Mouse (Mus musculus): ENCODE measurements around the gene Baiap3.

Gene Baiap3

DNA sequence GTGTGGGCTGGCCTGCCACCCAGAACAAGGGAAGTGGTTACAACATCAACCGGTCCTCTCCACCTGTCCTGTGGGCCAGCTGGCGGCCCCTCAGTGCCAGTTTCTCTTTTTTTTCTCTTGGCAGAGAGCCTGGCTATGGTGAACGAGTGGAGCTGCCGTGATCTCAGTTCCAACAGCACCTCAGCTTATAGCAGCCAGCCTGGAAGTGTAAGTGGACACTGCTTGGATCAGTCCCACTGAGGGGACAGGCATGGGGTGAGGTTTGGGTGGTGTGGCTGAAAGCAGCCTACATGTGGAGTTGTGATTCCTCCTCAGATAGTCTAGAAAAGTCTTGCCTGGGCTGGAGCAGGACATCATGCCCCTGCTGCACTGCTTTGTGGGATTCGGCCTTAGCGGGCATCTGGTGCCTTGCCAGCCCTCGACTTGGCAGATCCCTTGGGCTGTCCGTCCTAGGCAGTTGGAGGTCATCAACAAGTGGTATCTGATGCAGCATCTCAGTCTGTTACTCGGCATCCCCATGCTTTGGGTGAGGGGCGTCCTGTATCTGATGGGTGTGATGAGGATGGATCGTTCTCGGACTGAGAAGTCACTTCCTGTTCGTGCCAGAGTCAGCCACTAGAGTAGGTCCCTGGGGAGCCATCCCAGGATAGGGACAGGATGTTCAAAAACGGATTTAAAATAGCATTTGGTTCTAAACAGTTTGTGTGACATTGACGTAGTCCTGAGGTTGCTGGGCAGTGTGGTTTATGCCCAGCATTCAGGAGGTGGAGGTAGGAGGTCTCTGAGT, 45.3 kb downstream of the Baiap3 start:
- DNase-seq (ENCODE audit: low read depth, low spot score): peak; percentile 82

DNA sequence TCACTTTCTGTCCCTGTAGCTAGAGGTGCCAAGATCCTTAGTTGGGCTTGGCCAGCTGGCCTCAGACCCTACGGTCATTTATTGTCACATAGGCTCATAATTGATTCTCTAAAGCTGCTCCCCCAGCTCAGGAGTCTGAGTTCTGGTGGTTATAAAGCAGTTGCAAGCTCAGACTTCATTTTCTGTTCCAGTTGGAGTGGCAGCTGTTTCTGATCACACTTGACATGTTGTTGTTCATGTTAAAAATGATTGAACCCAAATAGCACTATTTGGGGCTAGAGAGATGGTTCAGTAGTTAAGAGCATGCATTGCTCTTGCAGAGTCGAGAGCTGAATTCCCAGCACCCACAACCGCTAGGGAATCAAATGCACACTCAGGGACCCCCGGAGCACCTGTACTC, 46.2 kb downstream of the Baiap3 start:
- no peak for DNase-seq (ENCODE audit: low read depth, low spot score)

DNA sequence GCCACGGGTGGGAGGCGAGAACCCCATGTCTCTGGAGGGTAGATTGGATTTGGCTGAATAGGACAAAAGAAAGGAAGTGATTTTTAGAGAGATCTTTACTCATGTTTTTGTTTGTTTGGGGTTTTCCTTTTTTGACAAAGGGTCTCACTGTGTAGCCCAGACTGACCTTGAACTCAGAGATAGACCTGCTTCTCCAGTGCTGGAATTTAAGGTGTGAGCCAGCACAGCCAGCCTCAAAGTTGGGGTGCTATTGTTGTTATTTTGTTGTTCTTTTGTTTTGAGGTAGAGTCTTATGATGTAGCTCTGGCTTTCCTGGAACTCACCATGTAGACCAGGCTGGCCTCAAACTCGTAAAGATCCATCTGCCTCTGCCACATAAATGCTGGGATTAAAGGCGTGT, 53.8 kb downstream of the Baiap3 start:
- DNase-seq (ENCODE audit: low read depth, low spot score): no peak

All from skeletal muscle tissue, adult 2 months (tissue).